Mouse (Mus musculus): ENCODE data around the gene Yae1d1. TPM values are rescaled to one million over a fixed set of nuclear protein-coding genes. Genes with fewer than 3 reads are reported as not detected.
"Not testable (repeated sequence)": the region's sequence is repeated elsewhere in the genome, so short reads cannot be mapped to it uniquely, and the experiment has no call there.

The Yae1d1 gene
- polyA plus RNA-seq, 1 experiment from 2014 or later = 99.4 TPM

GRCm38 (mm10) chr13:17960613-17961012 lies 32.5 kb downstream of the Yae1d1 start:
- Histone ChIP-seq H3K27me3 (ENCODE audit: poor library complexity, severe bottlenecking) (no peaks in the 10 kb centered on the region), H3K36me3 (replicated peaks) (no peaks in the 10 kb centered on the region), H3K27ac (no peak overlapping the region), H3K4me3 (no peak overlapping the region), H3K9me3 (no peaks in the 10 kb centered on the region), H3K4me1 (no peaks in the 10 kb centered on the region)
- WGBS = 82% methylated on average over 7 of the region's 7 CpGs
- no peak for DNase-seq (ENCODE audit: extremely low spot score, low spot score)

- H3K4me1 ChIP-seq = no peaks in the 10 kb centered on the region
- H3K36me3 ChIP-seq (replicated peaks) = no peaks in the 10 kb centered on the region
- no peaks in the 10 kb centered on the region for H3K27me3 ChIP-seq (ENCODE audit: poor library complexity, severe bottlenecking)
- WGBS = 68% methylated on average over 1 of the region's 1 CpGs
- no peak overlapping the region for H3K27ac ChIP-seq
- H3K9me3 ChIP-seq = no peaks in the 10 kb centered on the region
- DNase-seq (ENCODE audit: extremely low spot score, low spot score) = no peak
- no peak overlapping the region for H3K4me3 ChIP-seq
These were observed 38.9 kb downstream of the Yae1d1 start for GRCm38 (mm10) chr13:17954282-17954681.

GRCm38 (mm10) chr13:17950581-17950980 lies 42.6 kb downstream of the Yae1d1 start:
- 93% methylated on average over 8 of the region's 8 CpGs for WGBS
- not testable (repeated sequence) for H3K4me1 ChIP-seq; H3K4me3 ChIP-seq; H3K27me3 ChIP-seq (ENCODE audit: poor library complexity, severe bottlenecking); H3K36me3 ChIP-seq (replicated peaks); H3K9me3 ChIP-seq; H3K27ac ChIP-seq; DNase-seq (ENCODE audit: extremely low spot score, low spot score)

DNA sequence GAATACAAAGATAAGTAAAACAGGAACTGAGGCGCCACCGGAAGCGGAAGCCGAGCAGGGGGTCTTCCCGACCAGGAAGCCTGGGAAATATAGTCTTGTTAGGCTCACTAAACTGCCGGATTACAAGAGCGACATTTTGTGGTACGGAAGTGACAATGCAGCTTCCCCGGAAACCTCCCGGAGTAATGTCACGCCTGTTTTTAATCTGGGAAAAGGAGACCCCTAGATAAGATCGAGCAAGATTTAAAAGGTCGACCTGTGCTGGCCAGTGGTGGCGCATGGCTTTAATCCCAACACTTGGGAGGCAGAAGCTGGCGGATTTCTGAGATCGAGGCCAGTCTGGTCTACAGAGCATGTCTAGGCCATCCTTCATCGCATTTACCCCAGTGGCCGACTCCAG lies 43.6 kb downstream of the Yae1d1 start:
- H3K27ac ChIP-seq = no peak overlapping the region
- no peaks in the 10 kb centered on the region for H3K9me3 ChIP-seq
- H3K36me3 ChIP-seq (replicated peaks) = no peaks in the 10 kb centered on the region
- WGBS = 84% methylated on average over 18 of the region's 18 CpGs
- H3K27me3 ChIP-seq (ENCODE audit: poor library complexity, severe bottlenecking) = no peaks in the 10 kb centered on the region; the same call in 1 of the 2 replicates
- H3K4me1 ChIP-seq = peaks cover 5% of the 10 kb centered on the region; the same call in 1 of the 2 replicates
- DNase-seq (ENCODE audit: extremely low spot score, low spot score) = no peak
- H3K4me3 ChIP-seq = no peak overlapping the region

DNA sequence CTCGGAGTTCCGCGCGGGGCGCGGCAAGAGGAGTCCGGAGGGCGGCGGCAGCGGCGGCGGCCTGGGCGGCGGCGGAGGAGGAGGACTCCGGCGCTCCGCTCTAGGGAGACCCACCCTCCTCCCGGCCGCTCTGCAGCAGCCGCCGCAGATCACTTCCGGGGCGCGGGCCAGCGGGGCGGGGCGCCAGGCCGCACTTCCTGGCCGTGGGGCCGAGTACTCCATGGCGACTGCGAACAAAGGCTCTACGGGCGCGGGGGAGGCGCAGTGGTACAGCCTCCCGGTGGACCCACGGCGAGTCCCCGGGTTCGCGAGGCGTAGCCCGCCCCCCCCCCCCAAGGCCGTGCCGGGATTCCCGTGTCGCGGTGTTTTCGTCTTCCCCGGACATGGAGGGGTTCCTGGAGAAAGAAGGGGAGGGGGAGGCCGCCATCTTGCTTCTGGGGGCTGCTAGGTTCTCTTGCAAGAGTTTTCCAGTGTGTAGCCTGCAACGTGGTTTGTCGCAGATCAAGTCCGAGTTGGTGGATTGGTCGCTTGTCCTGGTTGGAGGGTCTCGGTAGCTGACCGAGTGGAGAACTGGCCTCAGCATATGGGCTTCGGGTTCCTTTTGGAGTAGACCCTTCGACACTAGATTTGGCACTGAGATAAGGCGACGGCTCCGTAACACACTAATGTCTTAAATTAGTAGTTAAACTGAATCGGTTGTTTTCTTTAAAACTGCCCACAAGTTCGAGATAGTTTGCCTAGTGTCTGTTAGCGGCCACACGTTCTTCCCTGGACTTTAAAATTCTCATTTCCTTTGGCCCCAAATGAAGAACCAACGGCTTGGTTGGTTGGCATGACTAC lies 48.9 kb downstream of the Yae1d1 start, which contains the start of gene Rala:
Gene Rala (minus strand): TSS at position 162 of the 840 bp plus-strand sequence.
- 8% methylated on average over 69 of the region's 69 CpGs for WGBS

GRCm38 (mm10) chr13:17943306-17944077 lies 49.7 kb downstream of the Yae1d1 start:
- peaks cover 16% of the 10 kb centered on the region for H3K4me1 ChIP-seq
- no peak for DNase-seq (ENCODE audit: extremely low spot score, low spot score)
- no peaks in the 10 kb centered on the region for H3K9me3 ChIP-seq
- peaks cover 15% of the 10 kb centered on the region for H3K36me3 ChIP-seq (replicated peaks)
- H3K27me3 ChIP-seq (ENCODE audit: poor library complexity, severe bottlenecking) = no peaks in the 10 kb centered on the region; the same call in 1 of the 2 replicates
- H3K27ac ChIP-seq = peak overlapping the region; percentile 99
- H3K4me3 ChIP-seq = peak overlapping the region; percentile 93
- whole genome bisulfite sequencing = under 1% methylated on average over 70 of the region's 70 CpGs

More for the DNA sequence above, 48.9 kb downstream of the Yae1d1 start, which contains the start of gene Rala:
- peaks cover 15% of the 10 kb centered on the region for H3K36me3 ChIP-seq (replicated peaks)
- H3K4me3 ChIP-seq = peak within 1 kb of the TSS; percentile 93
- no peaks in the 10 kb centered on the region for H3K9me3 ChIP-seq
- H3K27me3 ChIP-seq (ENCODE audit: poor library complexity, severe bottlenecking) = no peaks in the 10 kb centered on the region; the same call in 1 of the 2 replicates
- H3K4me1 ChIP-seq = peaks cover 16% of the 10 kb centered on the region
- peak; percentile 90 for DNase-seq (ENCODE audit: extremely low spot score, low spot score)
- H3K27ac ChIP-seq = peak within 1 kb of the TSS; percentile 99

DNA sequence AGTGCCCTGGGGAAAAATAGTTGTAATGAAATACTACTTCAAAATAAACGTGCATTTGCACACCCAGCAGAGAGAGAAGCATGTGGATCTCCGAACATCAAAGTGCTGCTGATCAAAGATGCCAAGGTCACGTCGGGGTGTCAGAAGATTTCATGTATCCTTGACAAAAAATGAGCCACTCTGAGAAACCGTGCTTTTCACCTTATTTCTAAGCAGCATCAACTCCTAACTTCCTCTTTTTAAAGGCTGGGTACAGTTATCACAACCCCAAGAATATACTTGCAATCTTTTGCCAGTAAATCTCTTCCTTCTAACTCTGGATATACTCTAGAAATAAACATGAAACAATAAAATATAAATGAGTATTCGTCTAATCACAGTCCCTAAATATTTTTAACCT lies 50.8 kb downstream of the Yae1d1 start:
- Histone ChIP-seq H3K27me3 (ENCODE audit: poor library complexity, severe bottlenecking) (no peaks in the 10 kb centered on the region), H3K27ac (no peak overlapping the region), H3K4me3 (no peak overlapping the region), H3K4me1 (peaks cover 16% of the 10 kb centered on the region), H3K36me3 (replicated peaks) (peaks cover 17% of the 10 kb centered on the region), H3K9me3 (no peaks in the 10 kb centered on the region)
- WGBS = 84% methylated on average over 6 of the region's 6 CpGs
- DNase-seq (ENCODE audit: extremely low spot score, low spot score) = no peak

Other genes with a start within 250 kb of the Yae1d1 start
- gene Cdk13, start 188.3 kb downstream of the Yae1d1 start, polyA plus RNA-seq (2016; fragmentation: Nextera tagmentation; extraction: Ambion mirVana) = 11.9 and 13.0 TPM in 2 replicates
- gene Rala, start 49.1 kb downstream of the Yae1d1 start, polyA plus RNA-seq (2016; fragmentation: Nextera tagmentation; extraction: Ambion mirVana) = 101 and 103 TPM in 2 replicates